ENCODE assay signal across 8 mouse cellular contexts in genomic region chr15:81399638-81400315, GRCm38 (mm10). TPM values are rescaled to one million over a fixed set of nuclear protein-coding genes. Genes with fewer than 3 reads are reported as not detected.
DNase-seq lines count a peak whose midpoint lies in the region; ATAC-seq and TF ChIP-seq lines count a peak whose summit lies in the region.

St13 (minus strand) TSS chr15:81400077.
Xpnpep3 (plus strand) TSS chr15:81400138.

- under 1% methylated on average over 44 of the region's 50 CpGs for WGBS in embryonic facial prominence, embryonic 14.5 days
- WGBS in limb, embryonic 14.5 days = 0% methylated on average over 47 of the region's 50 CpGs
- WGBS in midbrain, postnatal 0 days = under 1% methylated on average over 48 of the region's 50 CpGs

- TF ChIP-seq CTCF in midbrain, postnatal 0 days (IDR thresholded peaks at IDR 0.05) = no peak

- H3K4me1 ChIP-seq in embryonic facial prominence, embryonic 14.5 days (ENCODE audit: control insufficient read depth, insufficient read depth, low read length) = peaks cover 16% of the 10 kb centered on the region
- peaks cover 11% of the 10 kb centered on the region; the same call in 1 of the 2 replicates for H3K4me1 ChIP-seq in limb, embryonic 14.5 days (ENCODE audit: control insufficient read depth, insufficient read depth, low read length)
- 0 out of 2 replicates have a peak, but pooled peaks cover 4% of the 10 kb centered on the region for H3K4me1 ChIP-seq in midbrain, postnatal 0 days (ENCODE audit: insufficient read depth, low read length)

- H3K27me3 ChIP-seq in embryonic facial prominence, embryonic 14.5 days (replicated peaks; ENCODE audit: control insufficient read depth, insufficient read depth, low read length) = no peaks in the 10 kb centered on the region
- no peaks in the 10 kb centered on the region for H3K27me3 ChIP-seq in limb, embryonic 14.5 days (ENCODE audit: control insufficient read depth, insufficient read depth, low read length)
- no peaks in the 10 kb centered on the region for H3K27me3 ChIP-seq in midbrain, postnatal 0 days (ENCODE audit: insufficient read depth, low read length)

- peak; percentile 96 for DNase-seq in 3T3-L1 (ENCODE audit: low read depth, low spot score)
- peak; percentile 94 to 97 for DNase-seq in adrenal gland, postnatal 4 days (ENCODE audit: low spot score in 2 of 2)
- peak; percentile 97 for DNase-seq in embryonic facial prominence, embryonic 14.5 days (ENCODE audit: low spot score)
- DNase-seq in heart, adult 8-10 months (ENCODE audit: low spot score) = peak; percentile 98
- DNase-seq in kidney, adult 9 months = peak; percentile 98
- DNase-seq in limb, embryonic 14.5 days (ENCODE audit: low spot score) = peak; percentile 96
- DNase-seq in midbrain, postnatal 0 days (ENCODE audit: low spot score) = peak; percentile 97
- DNase-seq in spleen, postnatal 14 days (ENCODE audit: low spot score in 2 of 2) = peak; percentile 96 to 99

- H3K9ac ChIP-seq in embryonic facial prominence, embryonic 14.5 days (ENCODE audit: low read depth, low read length) = peak within 1 kb of the TSS; percentile 90
- peak within 1 kb of the TSS; percentile 92 for H3K9ac ChIP-seq in limb, embryonic 14.5 days (ENCODE audit: low read depth, low read length, severe bottlenecking)
- H3K9ac ChIP-seq in midbrain, postnatal 0 days (replicated peaks; ENCODE audit: low read length, poor library complexity, severe bottlenecking) = peak within 1 kb of the TSS; percentile 90

- peak within 1 kb of the TSS; percentile 88 for H3K4me3 ChIP-seq in embryonic facial prominence, embryonic 14.5 days (ENCODE audit: low read depth, low read length)
- H3K4me3 ChIP-seq in limb, embryonic 14.5 days (replicated peaks; ENCODE audit: low read length) = peak within 1 kb of the TSS; percentile 94
- peak within 1 kb of the TSS; percentile 93 for H3K4me3 ChIP-seq in midbrain, postnatal 0 days (ENCODE audit: low read depth, low read length)

- TF ChIP-seq POLR2A in limb, embryonic 14.5 days (IDR thresholded peaks at IDR 0.05; ENCODE audit: borderline replicate concordance, extremely low read depth, insufficient read depth, insufficient read length) = 0 out of 2 replicates have a peak, but pooled peaks have one; percentile 39

- H3K27ac ChIP-seq in embryonic facial prominence, embryonic 14.5 days (replicated peaks; ENCODE audit: low read depth, low read length) = peak within 1 kb of the TSS; percentile 94
- peak within 1 kb of the TSS; percentile 96 for H3K27ac ChIP-seq in limb, embryonic 14.5 days (replicated peaks; ENCODE audit: low read depth, low read length)
- H3K27ac ChIP-seq in midbrain, postnatal 0 days (ENCODE audit: low read depth, low read length) = peak within 1 kb of the TSS; percentile 97

- H3K9me3 ChIP-seq in embryonic facial prominence, embryonic 14.5 days (ENCODE audit: control insufficient read depth, low read length) = no peaks in the 10 kb centered on the region
- H3K9me3 ChIP-seq in limb, embryonic 14.5 days (ENCODE audit: control insufficient read depth, low read length) = no peaks in the 10 kb centered on the region
- H3K9me3 ChIP-seq in midbrain, postnatal 0 days (ENCODE audit: low read length) = no peaks in the 10 kb centered on the region

- H3K4me2 ChIP-seq in embryonic facial prominence, embryonic 14.5 days (ENCODE audit: low read depth, low read length) = peak within 1 kb of the TSS; percentile 80
- H3K4me2 ChIP-seq in limb, embryonic 14.5 days (replicated peaks; ENCODE audit: low read depth, low read length, severe bottlenecking) = peak within 1 kb of the TSS; percentile 62
- H3K4me2 ChIP-seq in midbrain, postnatal 0 days (ENCODE audit: low read depth, low read length, poor library complexity, severe bottlenecking) = peak within 1 kb of the TSS; percentile 61

- peak; percentile 100 for ATAC-seq in embryonic facial prominence, embryonic 14.5 days (ENCODE audit: low read depth)
- ATAC-seq in limb, embryonic 14.5 days (ENCODE audit: low FRiP score, low read depth) = peak; percentile 100
- ATAC-seq in midbrain, postnatal 0 days (ENCODE audit: low FRiP score) = peak; percentile 99

- no peaks in the 10 kb centered on the region for H3K36me3 ChIP-seq in embryonic facial prominence, embryonic 14.5 days (ENCODE audit: control insufficient read depth, insufficient read depth, low read length)
- 0 out of 2 replicates have a peak, but pooled peaks cover 4% of the 10 kb centered on the region for H3K36me3 ChIP-seq in limb, embryonic 14.5 days (ENCODE audit: control insufficient read depth, insufficient read depth, low read length)
- H3K36me3 ChIP-seq in midbrain, postnatal 0 days (ENCODE audit: insufficient read depth, low read length) = no peaks in the 10 kb centered on the region

RNA-seq across cellular contexts. Expression of gene St13, which starts in this region (rescaled TPM):
- total RNA-seq in adrenal gland, postnatal 4 days (2021) = 100 to 1,000 TPM; 157 to 177 TPM
- 135 and 141 TPM in 2 replicates for polyA plus RNA-seq in embryonic facial prominence, embryonic 14.5 days (2014; fragmentation: Nextera tagmentation; extraction: Ambion mirVana)
- total RNA-seq in heart, adult 8-10 months (2022) = 100 to 1,000 TPM; 102 to 114 (median 104) TPM
- polyA plus RNA-seq in limb, embryonic 14.5 days (2012; rRNA removed) = 44.0 and 81.7 TPM in 2 replicates
- polyA plus RNA-seq in limb, embryonic 14.5 days (2014; fragmentation: Nextera tagmentation; extraction: Ambion mirVana) = 137 and 141 TPM in 2 replicates
- total RNA-seq in midbrain, postnatal 0 days (2014; rRNA removed) = 111 and 137 TPM in 2 replicates
- 231 and 241 TPM in 2 replicates for polyA plus RNA-seq in midbrain, postnatal 0 days (2015; fragmentation: Nextera tagmentation; extraction: Ambion mirVana)

RNA-seq across cellular contexts. Expression of gene Xpnpep3, which starts in this region (rescaled TPM):
- total RNA-seq in adrenal gland, postnatal 4 days (2021) = 10 to 100 TPM; 22.7 to 24.4 TPM
- polyA plus RNA-seq in embryonic facial prominence, embryonic 14.5 days (2014; fragmentation: Nextera tagmentation; extraction: Ambion mirVana) = 6.5 and 6.6 TPM in 2 replicates
- total RNA-seq in heart, adult 8-10 months (2022) = 10 to 100 TPM; 10.6 to 13.1 (median 12.0) TPM
- 10.4 and 10.5 TPM in 2 replicates for polyA plus RNA-seq in limb, embryonic 14.5 days (2012; rRNA removed)
- polyA plus RNA-seq in limb, embryonic 14.5 days (2014; fragmentation: Nextera tagmentation; extraction: Ambion mirVana) = 6.6 and 7.7 TPM in 2 replicates
- 8.2 and 13.8 TPM in 2 replicates for total RNA-seq in midbrain, postnatal 0 days (2014; rRNA removed)
- 5.4 and 6.5 TPM in 2 replicates for polyA plus RNA-seq in midbrain, postnatal 0 days (2015; fragmentation: Nextera tagmentation; extraction: Ambion mirVana)

Comparison
In these comparisons a context has a peak if more than half of its experiments do, and no peak if none do; other contexts are left out.
1. Peak in every context shown above with its lines: DNase-seq, ATAC-seq, H3K4me3 ChIP-seq and H3K27ac ChIP-seq.